Mouse (Mus musculus) right cerebral cortex, postnatal 36 days (tissue): ENCODE measurements around the gene Gypa.

Experiments used
- DNase-seq, 2 experiments: peaks; one replicate each; pipeline ENCODE4 v3.0.0; 2022; ENCODE audit warnings: low spot score in 2 of 2, mixed read lengths in 1 of 2

The Gypa gene

GRCm38 (mm10) chr8:80493523-80494345 is at the start of gene Gypa:
Gene Gypa, plus strand, starts transcription at chr8:80493781.
- DNase-seq: no peak

GRCm38 (mm10) chr8:80444534-80445072 is 49.0 kb upstream of the Gypa start:
- DNase-seq: no peak

DNA sequence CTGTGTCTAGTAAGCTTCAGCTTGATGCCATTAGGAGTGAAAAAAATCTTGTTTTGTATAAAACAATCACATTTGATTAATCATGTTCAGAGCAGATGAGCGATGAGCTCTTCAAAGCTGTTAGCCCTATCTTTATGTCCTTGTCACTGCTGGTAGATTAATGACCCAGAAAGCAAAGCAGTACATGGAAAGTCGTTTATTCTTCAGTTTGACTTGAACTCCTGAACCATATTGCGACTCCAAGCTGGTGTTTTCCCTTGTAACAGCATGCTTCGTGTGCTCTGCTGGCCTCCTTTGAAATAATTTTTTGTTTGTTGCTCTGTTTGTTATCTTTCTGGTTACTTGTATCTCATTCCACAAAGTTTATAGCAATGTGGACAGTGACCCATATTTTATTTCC is 46.4 kb upstream of the Gypa start:
- DNase-seq: no peak

GRCm38 (mm10) chr8:80451938-80452690 is 41.5 kb upstream of the Gypa start:
- no peak for DNase-seq

GRCm38 (mm10) chr8:80463450-80463917 is 30.1 kb upstream of the Gypa start:
- no peak for DNase-seq

- DNase-seq: no peak
These were observed 18.6 kb upstream of the Gypa start for GRCm38 (mm10) chr8:80474971-80475370.

DNA sequence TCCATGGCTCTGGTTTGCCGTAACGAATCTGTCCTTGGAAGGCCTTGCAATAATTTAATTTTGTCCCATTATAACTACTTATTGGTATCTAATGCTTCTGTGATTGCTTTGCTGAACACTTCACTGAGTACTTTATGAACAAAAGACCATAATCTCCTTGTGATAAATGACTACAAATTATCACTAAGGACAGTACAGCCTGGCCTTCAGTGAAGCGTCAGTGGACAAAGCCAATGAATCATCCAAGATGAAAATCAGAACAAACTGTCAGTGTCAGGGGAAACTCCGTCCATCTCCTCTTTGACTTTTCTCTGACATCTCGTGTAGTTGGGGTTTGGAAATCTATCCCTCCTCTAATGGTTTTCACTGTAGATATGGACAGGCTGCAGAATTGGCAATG is 15.4 kb upstream of the Gypa start:
- no peak for DNase-seq

- DNase-seq: no peak
These were observed 14.5 kb upstream of the Gypa start for GRCm38 (mm10) chr8:80479129-80479528.

GRCm38 (mm10) chr8:80482173-80482572 is 11.4 kb upstream of the Gypa start:
- no peak for DNase-seq

DNA sequence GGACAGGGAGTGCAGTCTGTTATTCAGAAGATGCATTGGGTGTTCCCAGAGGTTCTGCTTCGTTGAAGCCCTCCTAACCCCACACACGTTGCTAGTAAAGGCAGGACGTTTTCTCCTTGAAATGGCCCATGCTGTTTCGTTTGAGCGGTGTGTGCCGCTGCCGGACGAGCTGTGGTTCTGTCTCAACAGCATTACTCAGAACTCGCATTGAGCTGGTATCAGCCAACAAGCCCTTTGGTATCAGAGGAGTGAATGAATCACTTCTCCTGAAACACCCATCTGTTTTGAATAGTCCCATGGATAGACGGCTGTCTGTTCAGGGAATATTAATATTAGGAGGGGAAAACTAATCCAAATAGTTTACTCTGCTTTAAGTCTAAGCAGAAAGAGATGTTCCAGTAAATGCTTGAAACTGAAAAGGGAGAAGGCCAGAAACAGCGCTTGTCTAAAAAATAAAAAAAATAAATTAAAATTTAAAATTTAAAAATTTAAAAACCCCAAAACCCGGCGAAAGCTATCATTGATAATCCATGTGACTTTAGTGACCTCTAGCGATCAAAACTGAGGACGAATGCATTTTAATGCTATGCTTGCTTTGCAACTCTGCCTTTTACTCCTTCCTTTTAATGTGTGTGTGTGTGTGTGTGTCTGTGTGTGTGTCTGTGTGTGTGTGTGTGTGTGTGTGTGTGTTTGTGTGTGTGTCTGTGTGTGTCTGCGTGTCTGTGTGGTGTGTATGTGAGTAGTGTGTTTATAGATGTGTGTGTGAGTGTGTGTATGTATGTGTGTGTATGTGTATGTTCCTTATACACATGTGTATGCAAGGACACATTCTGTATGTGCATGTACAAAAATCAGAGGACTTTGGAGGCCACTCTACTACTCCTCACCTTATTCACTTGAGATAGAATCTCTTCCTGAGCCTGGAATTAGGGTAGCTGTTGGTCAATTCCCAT is 10.5 kb upstream of the Gypa start:
- DNase-seq: no peak

GRCm38 (mm10) chr8:80491562-80491961 is 2.0 kb upstream of the Gypa start:
- no peak for DNase-seq

- DNase-seq: peak in 1 of 2 experiments; percentile 24
These were observed 567 bp upstream of the Gypa start for GRCm38 (mm10) chr8:80492987-80493441.

- DNase-seq: no peak
These were observed 722 bp downstream of the Gypa start for GRCm38 (mm10) chr8:80494346-80494660.

- no peak for DNase-seq
These were observed 1.2 kb downstream of the Gypa start for GRCm38 (mm10) chr8:80494819-80495218.

DNA sequence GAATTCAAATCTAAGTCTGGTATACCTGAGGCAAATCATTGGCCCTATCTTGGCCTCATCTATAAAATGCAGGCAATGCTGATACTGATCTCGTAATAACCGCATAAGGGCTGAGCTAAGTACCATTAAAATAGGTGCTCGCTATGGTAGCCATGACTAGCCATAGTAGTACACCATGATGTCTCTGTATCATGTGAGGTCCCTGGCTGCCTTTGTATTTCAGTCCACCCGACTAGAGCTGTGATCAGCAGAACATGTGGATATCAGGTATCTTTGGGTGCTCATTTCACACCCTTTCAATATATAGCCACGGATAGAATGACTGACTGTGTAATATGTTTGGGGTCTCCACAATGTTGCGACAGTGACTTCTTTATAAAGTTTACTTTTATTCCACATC is 1.9 kb downstream of the Gypa start:
- no peak for DNase-seq

- no peak for DNase-seq
These were observed 3.7 kb downstream of the Gypa start for GRCm38 (mm10) chr8:80497323-80497722.

DNA sequence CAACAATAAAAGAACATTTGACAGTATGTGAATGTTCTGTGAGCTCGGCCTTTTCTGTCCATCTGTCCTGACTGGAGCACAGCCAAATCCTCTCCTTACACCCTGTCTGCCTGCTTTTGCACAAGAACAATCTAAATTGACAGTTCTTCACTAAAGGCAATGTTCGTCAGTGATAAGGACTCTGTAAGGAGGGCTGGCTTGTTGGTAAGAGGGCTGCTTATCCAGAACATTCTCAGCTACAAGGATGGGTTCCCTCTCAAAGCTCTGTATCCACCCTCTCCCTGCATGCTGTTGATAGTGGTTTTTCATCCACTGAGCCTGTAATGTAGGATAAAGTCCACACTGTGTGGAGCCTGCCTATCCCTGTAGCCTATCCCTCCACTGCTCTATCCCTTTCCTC is 6.7 kb downstream of the Gypa start:
- DNase-seq: no peak

- no peak for DNase-seq
These were observed 7.2 kb downstream of the Gypa start for GRCm38 (mm10) chr8:80500773-80501172.

- DNase-seq: no peak
These were observed 7.7 kb downstream of the Gypa start for GRCm38 (mm10) chr8:80501283-80501682.

DNA sequence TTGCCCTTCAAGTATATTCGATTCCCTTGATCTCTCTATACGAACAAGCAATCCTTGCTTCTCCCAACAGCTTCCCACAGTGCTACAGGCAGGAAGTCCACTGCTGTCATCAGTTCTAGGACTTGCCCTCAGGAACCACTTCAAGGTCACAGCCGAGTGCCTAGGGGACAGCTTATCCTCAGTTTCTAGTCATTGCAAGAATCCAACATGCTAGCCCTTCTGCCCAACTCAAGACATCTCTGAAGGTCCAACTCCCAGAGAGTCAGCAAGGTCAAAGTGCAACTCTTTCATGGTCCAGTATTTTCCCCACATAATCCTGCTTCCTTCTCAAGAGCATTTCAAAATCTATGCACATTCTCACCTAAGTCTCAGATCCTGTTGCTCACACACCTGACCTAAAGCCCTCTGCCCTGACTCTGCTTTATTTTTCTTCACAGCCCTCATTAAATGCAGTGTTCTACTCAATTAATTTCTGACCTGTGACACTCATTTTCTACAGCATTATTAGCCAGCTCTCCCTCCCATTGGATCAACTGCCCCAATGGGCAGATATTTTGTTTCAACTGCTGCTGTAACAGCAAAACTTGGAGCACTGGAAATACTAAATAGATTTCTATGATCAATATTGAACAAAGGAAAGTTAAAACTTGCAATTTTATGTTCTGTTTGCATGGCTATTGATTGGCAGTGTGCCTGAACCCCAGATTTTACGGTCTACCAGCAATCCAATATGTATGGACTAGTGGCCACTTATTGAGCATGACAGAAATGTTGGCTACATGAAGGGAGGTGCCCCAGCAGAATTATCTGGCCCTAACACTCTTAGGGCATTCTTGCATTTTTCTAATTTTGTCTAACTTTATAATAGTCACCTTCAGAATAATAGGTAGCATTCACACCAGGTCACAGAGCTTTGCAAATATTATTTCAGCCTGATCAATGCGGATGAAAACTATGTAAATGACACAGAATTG is 33.1 kb downstream of the Gypa start:
- no peak for DNase-seq
